Mouse (Mus musculus): ENCODE results near the gene Pnmal1.

Pnmal1 gene

DNA sequence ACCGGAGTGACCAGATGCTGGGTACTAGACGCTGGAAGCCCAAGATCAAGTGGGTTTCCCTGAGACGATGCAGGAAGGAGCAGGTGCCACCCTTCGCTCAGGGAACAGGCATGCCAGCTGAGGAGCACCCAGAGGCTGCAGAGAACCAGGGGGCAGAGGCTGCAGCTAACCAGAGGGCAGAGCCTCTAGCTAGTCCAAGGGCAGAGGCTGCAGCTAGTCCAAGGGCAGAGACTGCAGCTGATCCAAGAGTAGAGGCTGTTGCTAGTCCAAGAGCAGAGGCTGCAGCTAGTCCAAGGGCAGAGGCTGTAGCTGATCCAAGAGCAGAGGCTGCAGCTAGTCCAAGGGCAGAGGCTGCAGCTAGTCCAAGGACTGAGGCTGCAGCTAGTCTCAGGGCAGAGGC, 35.9 kb downstream of the Pnmal1 start:
- no peak for DNase-seq (ENCODE audit: low spot score)

DNA sequence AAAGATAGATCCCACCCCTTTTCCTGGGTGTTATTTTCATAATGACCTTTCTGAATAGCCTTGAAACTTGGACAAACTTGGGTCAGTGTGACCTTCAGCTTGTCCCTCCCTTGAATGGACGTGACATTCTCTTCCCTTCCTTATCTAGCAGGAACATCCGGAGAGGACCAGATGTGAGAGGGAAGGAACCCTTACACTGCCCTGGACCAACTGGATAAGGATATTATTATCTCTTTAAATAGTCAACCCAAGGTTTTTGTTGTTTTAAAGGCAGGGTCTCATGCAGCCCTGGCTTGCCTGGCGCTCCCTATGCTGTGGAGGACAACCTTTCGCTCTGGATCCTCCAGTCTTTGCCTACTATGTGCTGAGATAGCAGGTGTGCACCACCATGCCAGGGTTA, 39.8 kb downstream of the Pnmal1 start:
- no peak for DNase-seq (ENCODE audit: low spot score)

DNA sequence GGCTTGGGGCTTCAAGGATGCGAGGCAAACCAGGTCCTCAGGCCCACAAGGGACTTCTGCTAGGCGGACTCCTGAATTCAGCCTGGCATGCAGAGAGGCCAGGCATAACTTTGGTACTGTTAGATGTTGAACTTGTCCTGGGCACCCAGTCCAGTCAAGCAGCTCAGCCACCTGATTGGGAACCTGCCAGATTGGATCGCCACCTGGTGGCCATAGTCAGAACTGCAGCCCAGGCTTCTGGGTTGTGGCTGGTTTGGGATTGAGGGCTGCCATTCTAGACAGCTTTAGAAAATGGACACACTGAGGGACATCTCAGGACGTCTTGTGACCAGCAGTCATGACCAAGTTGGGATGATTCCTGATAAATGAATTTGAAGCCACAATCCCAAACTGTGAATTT, 40.2 kb downstream of the Pnmal1 start:
- DNase-seq (ENCODE audit: low spot score), result peak; percentile 85

- peak; percentile 80 for DNase-seq (ENCODE audit: low spot score)
These were observed 43.1 kb downstream of the Pnmal1 start for GRCm38 (mm10) chr7:17002375-17003195.

DNA sequence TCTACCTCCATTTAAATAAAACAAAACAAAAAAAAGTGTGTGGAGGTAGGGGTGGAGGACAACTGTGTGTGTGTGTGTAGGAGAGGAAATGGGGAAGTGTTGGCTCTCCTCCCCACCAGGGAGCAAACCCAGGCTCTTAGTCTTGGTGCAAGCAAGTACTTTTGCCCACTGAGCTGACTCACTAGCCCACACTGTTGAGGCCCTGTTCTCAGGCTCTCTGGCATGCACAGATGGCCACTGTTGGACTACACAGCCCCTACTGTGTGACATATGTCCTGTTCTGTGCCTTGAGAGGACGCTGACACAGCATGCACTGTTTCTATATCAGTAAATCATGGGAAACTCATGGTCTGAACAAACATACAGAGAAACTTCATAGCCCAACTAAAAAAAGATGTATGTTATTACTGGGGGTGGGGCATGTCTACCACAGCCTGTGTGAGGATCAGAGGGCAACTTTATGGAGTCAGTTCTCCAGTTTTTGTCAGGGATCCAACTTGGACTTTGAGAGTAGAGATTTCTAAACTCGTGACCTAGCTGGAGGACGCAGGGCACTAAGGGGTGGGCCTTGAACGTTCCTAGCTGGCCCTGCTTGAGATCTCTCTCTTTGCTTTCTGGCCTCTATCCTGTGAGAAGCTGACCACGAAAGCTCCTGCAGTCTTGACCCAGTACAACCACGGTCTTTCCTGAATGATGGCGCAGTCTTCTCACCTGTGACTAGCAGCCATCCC, 43.9 kb downstream of the Pnmal1 start:
- DNase-seq (ENCODE audit: low spot score), result no peak

- no peak for DNase-seq (ENCODE audit: low spot score)
These were observed 45.2 kb downstream of the Pnmal1 start for GRCm38 (mm10) chr7:17004716-17005115.

DNA sequence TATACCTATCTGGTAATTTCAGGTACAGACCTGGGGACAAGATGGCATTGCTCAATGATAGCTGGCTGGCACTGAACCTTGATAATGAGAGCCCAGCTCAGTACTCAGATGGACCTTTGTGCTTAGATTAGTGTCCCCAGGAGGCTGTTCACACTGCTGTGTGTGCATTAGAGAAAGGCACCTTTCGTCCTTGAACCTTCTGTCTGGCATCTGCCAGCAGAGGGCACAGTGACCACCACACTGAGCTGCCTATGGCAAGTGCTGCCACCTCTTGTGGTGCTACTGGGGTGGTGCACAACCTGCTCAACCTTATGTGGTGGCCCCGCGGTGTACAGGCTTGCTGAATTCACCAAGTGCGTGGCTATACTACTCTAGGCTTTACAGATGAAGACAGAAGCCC, 47.8 kb downstream of the Pnmal1 start:
- DNase-seq (ENCODE audit: low spot score), result no peak

GRCm38 (mm10) chr7:17009326-17010009, 50.0 kb downstream of the Pnmal1 start:
- DNase-seq (ENCODE audit: low spot score), result no peak

DNA sequence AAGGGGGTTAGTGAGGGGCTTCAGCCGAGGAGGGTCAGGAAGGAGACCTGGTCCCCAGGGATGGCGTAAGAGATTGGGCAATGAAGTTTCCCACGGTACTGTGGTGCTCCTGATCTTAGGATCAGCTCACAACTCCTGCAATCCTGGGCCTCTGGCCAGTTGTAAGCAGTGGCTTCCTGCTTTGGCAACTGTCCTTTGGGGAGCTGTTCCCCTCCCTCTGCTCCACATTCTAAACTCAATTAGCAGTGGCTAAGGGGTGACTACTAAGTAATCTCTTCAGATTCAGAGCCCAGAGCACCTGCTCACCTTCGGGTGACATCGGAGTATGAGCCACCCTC, 50.5 kb downstream of the Pnmal1 start:
- DNase-seq (ENCODE audit: low spot score), result no peak

DNA sequence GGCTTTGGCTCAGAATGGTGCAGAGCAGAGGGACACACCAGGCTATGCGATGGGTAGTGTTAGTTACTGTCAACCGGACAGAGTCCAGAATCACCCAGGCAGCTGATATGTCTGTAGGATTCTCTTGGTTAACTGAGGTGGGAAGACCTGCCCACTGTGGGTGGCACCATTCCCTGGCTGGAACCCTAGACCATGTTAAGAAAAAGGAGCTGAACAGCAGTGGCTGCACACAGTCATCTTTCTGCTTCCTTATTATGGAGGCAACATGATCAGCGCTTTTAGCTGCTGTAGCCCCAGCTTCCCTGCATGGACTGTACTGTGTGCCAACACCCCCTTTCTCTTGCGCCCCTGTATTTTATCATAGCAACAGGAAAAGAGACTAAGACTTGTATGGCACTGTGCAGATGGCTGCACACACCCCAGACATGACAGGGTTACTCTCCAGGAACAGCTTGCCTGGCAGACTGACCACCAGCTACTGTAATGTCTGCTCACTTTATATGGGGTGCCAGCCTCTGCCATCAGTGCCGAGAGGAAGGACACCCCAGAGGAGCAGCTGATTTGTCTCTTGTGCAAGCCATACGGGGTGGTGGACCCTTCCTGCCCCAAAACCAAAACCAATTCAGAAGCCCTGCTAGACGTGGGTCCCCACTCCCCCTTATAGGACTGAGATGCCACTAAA, 52.6 kb downstream of the Pnmal1 start:
- DNase-seq (ENCODE audit: low spot score), result no peak

All from urinary bladder, postnatal 14 days (tissue).